9 mouse cellular contexts compared by ENCODE assay signal in the genomic region with DNA sequence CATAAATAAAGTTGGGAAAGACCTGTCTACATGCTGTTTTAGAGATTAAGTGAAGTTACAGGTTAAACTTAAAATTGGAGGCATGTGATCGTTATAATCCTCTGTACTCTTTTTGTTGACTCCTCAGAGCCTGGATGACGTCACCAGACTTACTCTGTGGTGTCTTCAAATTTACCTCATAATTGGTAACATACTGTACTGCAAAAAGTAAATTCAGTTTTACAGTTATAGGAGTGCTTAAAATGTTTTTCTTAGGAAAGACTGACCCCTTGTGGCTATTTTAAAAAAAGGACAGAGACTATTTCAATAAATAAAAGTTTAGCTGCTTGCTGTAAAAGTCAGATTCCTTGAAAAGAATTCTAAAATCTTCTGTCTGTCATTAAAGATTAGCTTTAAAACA. TPM values are rescaled to one million over a fixed set of nuclear protein-coding genes. Genes with fewer than 3 reads are reported as not detected.
DNase-seq lines count a peak whose midpoint lies in the region; ATAC-seq lines count a peak whose summit lies in the region.
"Had no signal": no experiment of that assay in that cellular context is flagged by ENCODE, and none has a peak within 500 bp of the region (broad histone marks: within the 10 kb centered on the region; RNA-seq: fewer than 3 reads in every experiment).

No protein-coding gene starts in this region.

- H3K9me3 ChIP-seq in hindbrain, embryonic 14.5 days (ENCODE audit: control insufficient read depth, low read length): no peaks in the 10 kb centered on the region
- no peaks in the 10 kb centered on the region for H3K9me3 ChIP-seq in hindbrain, embryonic 12.5 days (replicated peaks)
- H3K9me3 ChIP-seq: liver, embryonic 13.5 days had no signal

- 74% methylated on average over 2 of the region's 2 CpGs for WGBS in hindbrain, embryonic 14.5 days
- 69% methylated on average over 2 of the region's 2 CpGs for WGBS in hindbrain, embryonic 12.5 days

- no peak overlapping the region for H3K4me2 ChIP-seq in hindbrain, embryonic 14.5 days (replicated peaks)
- no peak overlapping the region for H3K4me2 ChIP-seq in hindbrain, embryonic 12.5 days (replicated peaks)
- H3K4me2 ChIP-seq: liver, embryonic 13.5 days had no signal

- H3K4me3 ChIP-seq in hindbrain, embryonic 14.5 days (replicated peaks; ENCODE audit: low read length): no peak overlapping the region
- no peak overlapping the region for H3K4me3 ChIP-seq in hindbrain, embryonic 12.5 days
- H3K4me3 ChIP-seq: liver, embryonic 13.5 days had no signal

- no peaks in the 10 kb centered on the region for H3K27me3 ChIP-seq in hindbrain, embryonic 14.5 days (ENCODE audit: control insufficient read depth, insufficient read depth, low read length)
- H3K27me3 ChIP-seq in hindbrain, embryonic 12.5 days: no peaks in the 10 kb centered on the region
- H3K27me3 ChIP-seq: liver, embryonic 13.5 days had no signal

- no peak for ATAC-seq in hindbrain, embryonic 14.5 days (ENCODE audit: low FRiP score)
- no peak for ATAC-seq in hindbrain, embryonic 12.5 days (ENCODE audit: low FRiP score)
- peak; percentile 46; the same call in 1 of the 2 replicates for ATAC-seq in granulocyte monocyte progenitor cell, adult 5-6 weeks (replicated peaks; ENCODE audit: poor library complexity, severe bottlenecking)
- no peak for ATAC-seq in megakaryocyte, adult 5-6 weeks (ENCODE audit: poor library complexity, severe bottlenecking)

- no peaks in the 10 kb centered on the region for H3K4me1 ChIP-seq in hindbrain, embryonic 14.5 days (replicated peaks; ENCODE audit: control insufficient read depth, insufficient read depth, low read length)
- H3K4me1 ChIP-seq in hindbrain, embryonic 12.5 days: no peaks in the 10 kb centered on the region
- H3K4me1 ChIP-seq: liver, embryonic 13.5 days had no signal

- no peak overlapping the region for H3K9ac ChIP-seq in hindbrain, embryonic 14.5 days
- H3K9ac ChIP-seq in hindbrain, embryonic 12.5 days: no peak overlapping the region
- H3K9ac ChIP-seq: liver, embryonic 13.5 days had no signal

- no peaks in the 10 kb centered on the region for H3K36me3 ChIP-seq in hindbrain, embryonic 14.5 days (replicated peaks; ENCODE audit: control insufficient read depth, insufficient read depth)
- H3K36me3 ChIP-seq in hindbrain, embryonic 12.5 days: no peaks in the 10 kb centered on the region

- DNase-seq in hindbrain, embryonic 14.5 days (ENCODE audit: low spot score): peak; percentile 82
- DNase-seq in A20 (ENCODE audit: low read depth, low spot score) (peak; percentile 64), MEL-GATA-1-ER (ENCODE audit: extremely low read depth, low read depth) (peak; percentile 63)
- DNase-seq in adrenal gland, postnatal 10 days: no peak
- DNase-seq in gastrocnemius, adult 8-10 months (ENCODE audit: low spot score in 2 of 2): no peak
- DNase-seq: liver, embryonic 13.5 days had no signal

- H3K27ac ChIP-seq in hindbrain, embryonic 14.5 days: no peak overlapping the region
- H3K27ac ChIP-seq in hindbrain, embryonic 12.5 days: no peak overlapping the region
- H3K27ac ChIP-seq: liver, embryonic 13.5 days had no signal

RNA-seq across cellular contexts. Expression of a gene that starts 32.1 kb away (rescaled TPM):
- polyA plus RNA-seq in hindbrain, embryonic 14.5 days (2014; fragmentation: Nextera tagmentation; extraction: Ambion mirVana): 8.6 and 9.4 TPM in 2 replicates
- polyA plus RNA-seq in hindbrain, embryonic 12.5 days (2016; fragmentation: Nextera tagmentation; extraction: Ambion mirVana): 12.4 and 13.3 TPM in 2 replicates
- 13.7 and 15.7 TPM in 2 replicates for total RNA-seq in granulocyte monocyte progenitor cell, adult 5-6 weeks (2014; fragmentation: Nextera tagmentation)
- 15.8 and 17.6 TPM in 2 replicates for total RNA-seq in granulocyte monocyte progenitor cell, adult 5-6 weeks (2017)
- total RNA-seq in megakaryocyte, adult 5-6 weeks (2015): 29.6 and 30.8 TPM in 2 replicates
- total RNA-seq in megakaryocyte, adult 5-6 weeks (2017): 39.2 and 47.4 TPM in 2 replicates
- 10 to 100 TPM; 25.3 to 33.2 TPM for total RNA-seq in adrenal gland, postnatal 10 days (2021)
- total RNA-seq in gastrocnemius, adult 8-10 months (2022): 1 to 10 TPM; 3.8 to 5.8 (median 4.7) TPM

Comparison
In these comparisons a context has a peak if more than half of its experiments do, and no peak if none do; other contexts are left out.
1. DNase-seq: peak in hindbrain, embryonic 14.5 days (single experiment), A20 (single experiment) and MEL-GATA-1-ER (single experiment); none in adrenal gland, postnatal 10 days (single experiment) and gastrocnemius, adult 8-10 months (0 of 2).